Mouse (Mus musculus) heart, postnatal 0 days (tissue): ENCODE data around the gene Slc35e3.

ENCODE experiments used
- CTCF ChIP-seq: IDR thresholded peaks from 2 replicates; pipeline ENCODE4 v1.5.1; 2016; ENCODE audit warnings: antibody characterized with exemption, control low read depth, low read depth
- EP300 ChIP-seq: IDR thresholded peaks from 2 replicates; pipeline ENCODE4 v1.6.1; 2016; ENCODE audit warnings: antibody characterized with exemption, low read depth

- TF ChIP-seq CTCF = no peak
- TF ChIP-seq EP300 = no peak
Observed at GRCm38 (mm10) chr10:117696021-117696826, 49.9 kb downstream of the Slc35e3 start.
